Mouse (Mus musculus) layer of hippocampus, adult 11-12 months (tissue): ENCODE measurements around the gene Izumo4.

Experiments used
- DNase-seq: peaks from one replicate; pipeline ENCODE4 v3.0.0; 2022; ENCODE audit warnings: low spot score

Izumo4 gene

GRCm38 (mm10) chr10:80669737-80670485 lies 32.1 kb upstream of the Izumo4 start:
- DNase-seq, result no peak

- no peak for DNase-seq
Observed at GRCm38 (mm10) chr10:80670531-80670930, 31.5 kb upstream of the Izumo4 start.

DNA sequence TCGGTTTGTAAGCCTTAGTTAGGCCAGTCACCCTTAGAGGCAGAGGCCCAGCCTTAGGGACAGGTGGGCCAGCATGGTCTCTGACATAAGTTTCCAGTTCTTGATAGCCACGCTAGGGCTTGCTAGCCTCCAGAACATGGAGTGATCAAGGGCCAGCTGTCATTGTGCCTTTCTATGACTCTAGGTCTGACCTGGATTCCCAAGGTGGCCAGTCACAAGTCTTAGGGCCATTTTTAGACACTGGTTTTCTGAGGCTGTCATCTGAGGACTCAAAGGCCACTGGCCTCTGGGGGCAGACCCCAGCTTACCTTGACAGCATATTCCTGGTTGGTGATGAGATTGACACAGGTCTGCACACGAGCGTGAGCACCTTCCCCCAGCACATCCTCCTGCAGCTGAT lies 30.7 kb upstream of the Izumo4 start:
- DNase-seq, result no peak

GRCm38 (mm10) chr10:80671936-80672690 lies 29.9 kb upstream of the Izumo4 start:
- no peak for DNase-seq

GRCm38 (mm10) chr10:80673690-80674089 lies 28.3 kb upstream of the Izumo4 start:
- DNase-seq, result no peak

DNA sequence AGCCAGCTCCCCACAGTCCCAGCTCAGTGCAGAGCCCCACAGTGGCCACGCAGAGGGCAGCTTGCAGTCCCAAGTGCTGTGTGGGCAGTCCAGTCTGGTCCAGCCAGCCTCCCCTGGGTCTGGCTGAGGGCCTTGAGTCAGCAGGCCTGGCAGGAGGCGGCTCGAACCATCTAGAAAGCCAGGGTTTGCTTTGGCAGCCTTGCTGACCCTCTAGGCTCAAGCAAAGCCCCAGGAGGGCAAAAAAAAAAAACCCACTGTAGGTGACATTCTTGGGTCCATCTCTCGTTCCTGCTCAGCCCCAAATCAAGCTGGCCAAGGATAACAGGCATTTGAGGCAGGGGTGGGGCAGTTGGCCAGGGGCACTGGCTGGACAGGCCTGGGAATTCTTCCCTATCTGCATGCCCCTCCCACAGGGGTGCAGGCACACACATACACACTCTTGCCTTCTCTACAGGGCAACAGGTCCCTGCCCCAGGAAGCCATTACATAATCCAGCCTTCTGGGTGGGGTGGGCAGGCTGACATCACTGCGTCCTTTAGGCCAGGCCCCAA lies 27.7 kb upstream of the Izumo4 start:
- DNase-seq, result no peak

DNA sequence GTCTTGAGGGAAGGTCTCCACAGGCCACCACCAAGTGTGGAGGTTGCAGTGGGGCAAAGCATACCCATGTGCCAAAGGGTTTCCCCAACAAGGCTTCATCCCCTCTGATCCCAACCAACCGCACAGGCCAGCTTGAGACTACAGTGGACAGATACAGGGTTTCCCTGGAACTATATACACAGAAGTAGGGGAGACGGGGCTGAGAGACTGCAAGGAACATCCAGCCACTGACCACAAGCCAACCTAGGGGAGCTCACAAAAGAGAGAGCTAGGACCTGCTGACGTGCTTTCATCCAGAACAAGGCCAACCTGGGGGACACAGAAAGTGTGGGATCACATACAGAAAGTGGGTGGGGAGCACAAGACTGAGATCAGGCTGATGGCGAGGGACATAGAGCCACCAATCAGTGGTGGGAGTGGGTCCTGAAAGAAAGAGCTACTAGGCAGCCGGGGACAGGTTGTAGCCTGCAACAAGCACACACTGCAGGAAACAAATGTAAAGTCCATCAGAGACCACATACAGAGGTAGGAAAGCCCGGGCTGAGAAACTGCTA lies 27.1 kb upstream of the Izumo4 start:
- DNase-seq, result no peak

DNA sequence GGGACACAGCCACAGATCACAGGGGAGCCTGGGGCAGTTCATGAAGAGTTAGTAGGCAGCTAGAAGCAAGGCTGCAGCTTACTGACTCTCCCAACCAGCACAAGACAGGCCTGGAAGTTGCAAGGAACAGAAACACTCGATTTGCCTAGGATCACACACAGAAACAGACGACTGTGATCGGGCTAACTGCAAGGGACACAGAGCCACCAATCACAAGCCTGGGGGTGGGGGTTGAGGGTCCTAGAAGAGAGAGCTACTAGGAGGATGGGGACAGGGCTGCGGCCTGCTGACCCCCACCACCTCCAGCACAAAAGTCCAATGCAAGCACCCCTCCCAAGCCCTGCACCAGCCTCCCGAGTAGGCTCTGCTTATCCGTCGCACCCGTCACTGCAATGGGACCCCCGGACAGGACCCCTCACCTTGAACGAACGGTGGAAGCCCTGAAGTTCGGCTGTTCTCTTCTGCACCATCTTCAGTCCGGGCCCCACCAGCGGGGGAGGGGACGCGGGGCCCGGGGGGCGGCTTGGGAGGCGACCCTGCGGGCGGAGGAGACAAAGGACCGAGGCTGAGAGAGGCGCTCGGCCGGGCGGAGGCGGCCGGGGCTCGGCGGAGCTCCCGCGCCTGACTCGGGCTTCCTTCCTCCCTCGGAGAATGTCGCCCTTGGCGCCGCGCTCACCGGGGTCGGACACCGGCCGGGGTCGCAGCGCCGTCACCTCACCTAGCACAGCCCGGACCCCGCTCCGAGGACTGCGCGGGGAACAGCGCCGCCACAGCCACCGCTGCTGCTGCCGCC lies 26.4 kb upstream of the Izumo4 start:
- DNase-seq, result no peak

- peak; percentile 99 for DNase-seq
Observed at GRCm38 (mm10) chr10:80676198-80676928, 25.6 kb upstream of the Izumo4 start.

- no peak for DNase-seq
Observed at GRCm38 (mm10) chr10:80677128-80677875, 24.7 kb upstream of the Izumo4 start.

- peak; percentile 89 for DNase-seq
Observed at GRCm38 (mm10) chr10:80677942-80678436, 24.0 kb upstream of the Izumo4 start, which contains the start of gene Mknk2. Gene Mknk2, minus strand, starts transcription at chr10:80678112.

DNA sequence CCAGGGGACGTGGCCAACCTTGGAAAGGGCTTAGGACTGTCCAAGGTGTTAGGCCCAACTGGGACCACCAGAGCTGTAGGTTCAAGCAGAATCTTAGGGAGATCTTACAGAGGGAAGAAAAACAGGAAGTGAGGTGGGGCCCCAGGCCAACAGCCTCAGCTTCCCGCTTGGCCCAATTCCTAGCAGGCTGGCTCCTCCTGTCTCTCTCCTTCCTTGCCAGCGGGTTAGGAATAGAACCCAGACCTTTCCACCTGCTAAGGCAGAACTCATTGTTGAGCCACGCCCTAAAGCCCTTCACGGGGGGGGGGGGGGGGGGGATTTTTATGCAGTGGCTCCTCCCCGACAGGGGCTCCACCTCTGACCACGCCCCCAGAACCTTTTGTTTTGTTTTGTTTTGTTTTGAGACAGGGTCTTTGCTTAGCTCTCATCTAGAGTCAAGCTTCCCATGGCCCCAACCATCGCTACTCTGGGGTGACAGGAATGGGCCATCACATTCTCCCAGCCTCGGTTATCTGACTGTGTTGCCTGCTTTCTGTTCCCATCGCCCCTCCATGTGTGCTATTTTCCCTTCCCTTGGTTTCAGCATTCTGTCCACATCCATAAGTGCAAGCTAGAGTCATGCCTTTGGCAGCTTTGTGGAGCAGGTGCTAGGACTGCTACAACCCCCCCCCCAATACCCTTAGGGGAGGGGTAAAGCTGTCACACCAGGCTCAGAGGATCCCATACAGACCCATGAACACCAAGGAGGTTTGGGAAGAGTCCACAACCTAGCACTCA lies 23.2 kb upstream of the Izumo4 start:
- no peak for DNase-seq

- no peak for DNase-seq
Observed at GRCm38 (mm10) chr10:80679556-80680259, 22.3 kb upstream of the Izumo4 start.

DNA sequence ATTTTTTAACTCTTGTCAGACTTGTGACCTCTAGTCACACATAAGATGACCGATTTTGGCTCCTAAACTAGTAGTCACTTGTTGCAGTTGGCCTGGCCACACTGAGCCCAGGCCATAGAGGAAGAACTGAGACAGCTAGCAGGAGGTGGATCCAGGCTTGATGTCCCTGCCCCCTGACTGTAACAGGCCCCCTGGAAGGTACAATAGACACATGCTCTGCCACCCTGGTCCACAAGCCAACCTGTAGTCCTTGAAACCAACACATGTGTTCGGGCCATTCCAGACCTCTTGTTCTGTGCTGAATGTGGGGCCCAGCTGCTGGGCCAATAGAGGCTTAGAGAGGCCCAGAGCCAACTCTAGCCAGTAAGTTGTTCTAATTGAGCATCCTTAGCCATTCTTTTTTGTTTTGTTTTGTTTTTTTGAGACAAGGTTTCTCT lies 21.7 kb upstream of the Izumo4 start:
- DNase-seq, result no peak

DNA sequence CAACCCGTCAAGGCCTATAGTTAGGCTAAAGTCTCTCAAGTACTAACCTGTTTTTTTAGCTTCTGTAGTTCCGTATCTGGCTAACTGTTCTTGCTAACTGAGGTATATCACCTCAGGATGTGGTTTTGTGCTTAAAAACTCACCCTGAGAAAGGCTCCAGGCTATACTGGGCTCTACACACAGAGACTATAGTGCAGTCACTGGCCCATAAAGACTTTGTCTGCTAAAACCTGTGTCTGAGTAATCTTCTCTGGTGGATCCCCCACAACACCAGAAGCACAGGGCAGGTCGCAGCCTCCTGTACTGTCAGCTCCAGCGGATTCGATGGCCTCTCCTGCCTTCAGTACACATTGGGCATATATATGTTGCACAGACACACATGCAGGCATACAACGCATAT lies 20.0 kb upstream of the Izumo4 start:
- DNase-seq, result no peak

DNA sequence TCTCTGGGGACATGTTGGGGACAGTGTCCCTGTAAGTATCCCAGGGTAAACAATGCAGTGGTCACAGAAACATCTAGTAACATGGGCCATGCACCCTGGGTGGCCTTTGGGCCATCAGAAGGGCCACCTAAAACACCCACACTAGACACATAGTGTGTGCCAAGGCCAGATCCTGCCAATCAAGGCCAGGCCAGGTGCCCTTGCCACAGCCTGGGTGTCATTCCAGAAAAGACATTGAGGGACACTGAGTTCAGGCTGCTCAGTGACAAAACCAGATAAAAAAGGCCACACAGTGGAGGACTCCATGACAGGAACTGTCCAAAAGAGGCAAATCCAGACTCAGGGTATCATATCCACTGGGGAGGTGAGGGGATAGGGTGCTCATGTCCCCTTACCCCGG lies 18.3 kb upstream of the Izumo4 start:
- DNase-seq, result no peak

- peak; percentile 62 for DNase-seq
Observed at GRCm38 (mm10) chr10:80684214-80684613, 17.8 kb upstream of the Izumo4 start.

DNA sequence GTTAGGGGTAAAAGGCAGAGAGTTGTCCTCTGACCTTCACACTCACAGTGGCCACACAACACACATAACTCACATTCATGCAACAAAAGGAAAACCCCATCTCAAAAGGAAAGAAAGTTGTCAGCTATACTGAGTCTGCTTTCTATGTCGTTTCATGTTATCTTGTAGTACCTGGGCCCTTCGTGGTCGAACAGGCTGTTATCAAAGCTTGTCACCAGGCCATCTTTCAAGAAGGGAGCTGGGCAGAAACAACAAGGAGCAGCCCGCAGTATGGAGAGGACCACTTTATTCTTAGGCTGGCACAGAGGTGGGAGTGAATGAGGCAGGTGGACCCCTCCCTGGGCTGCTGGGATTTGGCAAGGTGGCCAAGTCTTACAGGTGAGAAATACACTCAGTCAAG lies 17.0 kb upstream of the Izumo4 start:
- no peak for DNase-seq

- DNase-seq, result no peak
Observed at GRCm38 (mm10) chr10:80686617-80687016, 15.4 kb upstream of the Izumo4 start.
